Mouse (Mus musculus) CD4-positive, CD25-positive, alpha-beta regulatory T cell, adult 2 months (primary cell): ENCODE data around the gene Irf2bp2.

ENCODE experiments used
- DNase-seq: peaks from one replicate; pipeline ENCODE4 v3.0.0-alpha.2; 2012; ENCODE audit warnings: low read depth, low spot score

The Irf2bp2 gene

DNA sequence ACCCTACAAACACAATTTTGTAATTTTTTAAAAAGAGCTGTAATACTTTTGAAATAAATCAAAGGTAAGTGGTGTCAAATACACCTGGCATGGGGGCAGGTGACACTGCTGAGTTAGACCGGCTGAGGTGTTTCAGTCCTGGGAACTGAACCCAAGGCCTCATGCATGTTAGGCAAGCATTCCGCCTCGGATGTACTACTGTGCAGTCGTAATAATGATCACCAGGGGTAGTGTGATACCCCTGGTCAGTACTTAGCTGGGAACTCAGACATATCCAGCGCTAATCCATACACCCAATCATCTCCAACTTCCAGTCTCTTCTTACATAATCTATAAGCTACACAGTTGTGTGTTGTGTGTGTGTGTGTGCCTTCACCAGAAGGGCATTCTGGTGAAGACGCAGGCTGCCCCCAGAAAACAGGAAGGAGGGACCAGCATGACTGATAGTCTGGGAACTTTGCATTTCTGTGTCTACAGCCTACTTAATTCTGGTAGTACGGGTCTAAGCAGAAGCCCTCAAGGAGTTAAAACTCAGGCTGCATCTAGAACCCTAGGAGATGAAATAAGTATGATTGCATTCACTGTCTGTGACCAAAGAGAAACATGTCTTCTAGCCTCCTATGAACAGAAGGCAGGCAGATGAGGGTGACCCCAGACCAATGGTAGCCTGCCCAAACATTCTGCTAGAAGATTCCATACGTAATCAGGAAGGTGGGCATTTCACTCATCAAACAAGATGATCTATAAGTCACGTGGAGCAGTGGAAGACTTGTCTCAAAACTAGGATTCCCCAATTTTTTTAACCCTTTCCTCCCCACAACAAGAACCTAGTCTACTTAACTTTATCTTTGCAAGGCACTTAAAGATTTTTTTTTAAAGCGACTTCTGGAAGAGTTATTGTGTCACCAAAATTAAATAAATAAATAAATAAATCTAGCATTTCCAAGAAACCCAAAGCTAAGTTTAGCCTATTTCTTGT is 6.9 kb downstream of the Irf2bp2 start:
- DNase-seq = peak; percentile 32

DNA sequence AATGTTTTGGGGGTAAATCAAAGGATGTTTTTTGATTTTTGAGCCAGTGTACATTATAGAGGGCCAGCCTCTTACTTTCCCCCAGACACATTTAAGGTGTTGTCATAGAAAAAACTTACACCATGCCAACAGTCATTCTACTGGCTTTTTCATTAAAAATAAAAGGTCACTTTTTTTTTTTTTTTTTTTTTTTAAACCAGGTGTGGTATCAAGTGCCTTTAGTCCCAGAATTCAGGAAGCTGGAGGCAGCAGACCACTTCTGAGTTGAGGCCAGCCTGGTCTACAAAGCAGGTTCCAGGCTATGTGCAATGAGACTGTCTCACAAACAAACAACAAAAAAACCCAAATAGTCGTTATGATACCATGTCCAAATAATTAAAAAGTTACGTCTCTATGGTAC is 7.7 kb downstream of the Irf2bp2 start:
- DNase-seq = no peak

DNA sequence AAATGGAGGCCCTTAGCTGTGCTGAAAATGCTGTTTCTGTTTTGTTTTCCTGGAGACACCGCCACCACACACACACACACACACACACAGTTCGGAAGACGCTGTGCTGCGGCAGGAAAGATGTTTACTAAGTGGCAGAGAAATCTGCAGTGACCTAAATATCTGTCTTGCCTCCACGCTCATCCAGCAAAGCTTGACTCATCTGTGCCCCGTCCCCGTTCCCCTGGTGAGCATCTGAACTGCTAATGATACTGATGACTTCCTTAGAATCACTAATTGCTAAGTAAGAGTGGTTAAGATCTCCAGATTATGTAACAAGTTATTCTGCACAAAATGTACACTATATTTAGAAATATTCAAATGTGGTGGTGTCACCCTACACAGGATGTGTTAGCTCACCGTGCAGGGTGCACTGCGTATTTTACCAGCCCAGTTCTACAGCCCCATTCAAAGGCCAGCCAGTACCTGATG is 8.2 kb downstream of the Irf2bp2 start:
- DNase-seq = peak; percentile 83

DNA sequence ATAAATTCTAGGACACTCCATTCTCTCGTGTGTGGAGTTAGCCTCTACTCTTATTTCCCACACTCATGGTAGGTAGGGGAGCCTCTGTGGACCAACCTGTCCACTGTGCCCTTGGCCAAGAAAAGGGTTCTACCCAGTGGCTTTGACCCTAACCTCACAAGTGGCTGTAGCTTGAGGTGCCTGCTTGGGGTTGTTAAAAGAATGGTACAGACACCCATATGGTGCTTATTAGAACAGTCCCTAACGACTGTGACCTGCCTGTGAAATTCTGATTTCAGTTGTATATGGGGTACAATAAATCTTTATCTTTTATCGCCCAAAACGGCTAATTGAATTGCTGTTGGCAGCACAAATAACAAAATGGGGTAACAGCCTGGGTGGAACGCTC is 8.9 kb downstream of the Irf2bp2 start:
- no peak for DNase-seq

DNA sequence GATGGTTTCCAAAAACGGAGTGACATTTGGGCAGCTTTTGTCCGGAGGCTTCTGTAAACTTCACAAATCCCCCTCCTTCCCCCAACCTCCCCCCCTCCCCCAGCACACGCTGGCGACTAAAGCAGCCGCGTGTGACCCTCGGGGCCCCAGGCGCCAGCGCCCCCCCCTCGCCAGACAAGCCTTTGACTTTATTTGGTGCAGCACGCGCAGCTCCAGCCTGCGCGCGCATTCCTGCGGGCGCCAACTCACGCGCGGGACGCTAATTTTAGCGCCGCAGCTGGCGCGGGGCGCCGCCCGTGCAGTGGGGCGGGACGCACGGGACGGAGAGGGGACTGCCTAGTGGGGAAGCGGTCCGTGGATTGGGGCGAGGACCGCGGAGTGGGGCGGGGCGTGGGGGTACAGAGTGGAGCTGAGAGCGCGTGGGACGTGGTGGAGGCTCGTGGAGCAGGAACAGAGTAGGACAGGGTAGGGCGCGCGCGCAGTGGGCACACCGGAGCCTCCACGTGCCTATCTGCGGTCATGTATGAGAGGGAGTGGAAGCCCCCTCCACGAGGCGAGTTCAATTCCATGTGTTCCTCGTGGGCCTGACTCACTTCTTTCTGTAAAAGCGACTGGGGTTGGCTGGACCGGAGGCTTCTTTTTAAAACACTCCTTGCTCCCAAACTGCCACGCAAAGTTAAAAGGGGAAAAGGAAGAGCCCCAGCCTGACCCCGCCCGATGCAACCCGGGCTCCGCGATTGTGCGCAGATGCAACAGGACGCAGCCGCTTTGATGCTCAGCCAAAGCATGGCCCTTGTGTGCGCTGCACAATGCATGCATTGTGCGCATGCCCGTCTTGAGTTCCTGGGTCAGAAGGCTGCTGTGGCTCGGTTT is 9.6 kb downstream of the Irf2bp2 start:
- peak; percentile 87 for DNase-seq

DNA sequence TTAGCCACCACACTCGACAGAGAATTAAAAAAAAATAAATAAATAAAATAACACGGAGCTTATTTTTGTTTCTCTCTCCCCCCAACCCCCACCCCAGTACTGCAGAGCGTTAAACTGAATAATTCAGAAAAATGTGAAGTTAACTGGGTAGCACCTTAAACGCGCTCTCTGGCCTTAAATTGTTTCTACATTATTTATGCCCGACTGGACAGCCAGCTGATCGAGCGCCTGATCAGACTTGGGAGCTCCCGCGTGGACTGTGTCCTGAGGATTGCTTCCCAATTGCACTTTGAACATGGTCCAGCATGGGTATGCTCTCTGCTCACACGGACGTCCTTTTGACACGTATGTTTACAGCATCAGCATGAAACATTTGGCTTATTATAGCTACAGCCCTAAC is 10.3 kb downstream of the Irf2bp2 start:
- peak; percentile 31 for DNase-seq

DNA sequence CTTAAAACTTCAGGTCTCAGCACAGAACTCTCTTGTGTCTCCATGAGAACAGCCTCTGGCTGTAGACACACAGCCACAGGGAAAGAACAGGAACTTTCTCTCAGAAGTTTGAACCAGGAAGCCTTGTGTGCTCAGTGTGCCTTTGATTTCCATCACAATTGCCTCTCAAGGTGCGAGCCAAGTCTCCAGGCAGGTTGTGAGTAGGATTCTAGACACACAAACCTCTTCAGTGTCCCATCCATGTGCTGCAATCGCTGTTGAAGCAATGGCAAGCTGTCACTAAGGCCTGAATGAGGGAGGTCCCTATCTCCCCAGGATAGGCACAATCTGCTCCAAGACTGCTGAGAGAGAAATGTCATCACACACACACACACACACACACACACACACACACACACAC is 10.8 kb downstream of the Irf2bp2 start:
- no peak for DNase-seq

DNA sequence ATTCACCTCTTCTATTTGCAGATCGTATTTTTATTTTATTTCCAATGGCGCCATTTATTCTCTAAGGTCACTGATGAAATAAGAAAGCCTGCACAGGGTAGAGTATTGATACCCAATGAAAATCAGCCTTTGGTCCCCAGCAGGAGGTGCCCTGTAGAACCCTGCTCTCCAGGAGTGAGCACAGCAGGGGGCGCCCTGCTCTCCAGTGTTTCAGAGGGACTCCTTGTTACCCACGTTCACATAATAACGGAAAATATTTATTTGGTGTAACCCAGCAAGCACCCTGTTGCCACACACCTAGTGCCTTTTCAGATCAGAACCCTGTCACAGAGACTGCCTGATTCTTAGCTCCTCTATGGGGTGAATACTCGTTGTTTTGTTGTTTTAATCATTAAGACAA is 11.3 kb downstream of the Irf2bp2 start:
- DNase-seq = peak; percentile 93

DNA sequence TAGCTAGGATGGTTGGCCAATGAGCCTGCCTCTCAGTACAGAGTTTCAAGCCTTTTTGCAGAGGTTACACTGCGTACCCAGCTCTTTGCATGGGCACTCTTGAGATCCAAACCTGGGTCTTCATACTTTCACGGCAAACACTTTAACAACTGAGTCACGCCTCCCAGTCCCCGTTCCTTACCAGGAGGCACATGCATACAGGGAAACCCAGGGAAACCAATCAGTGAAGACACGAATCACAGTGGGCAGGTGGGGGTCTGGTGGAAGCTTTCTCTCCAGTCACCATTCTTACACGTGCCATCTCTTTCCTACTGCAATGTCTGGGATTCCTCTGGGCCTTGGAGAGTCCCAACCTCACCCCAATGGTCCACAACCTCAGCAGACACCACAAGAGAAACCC is 12.1 kb downstream of the Irf2bp2 start:
- no peak for DNase-seq

DNA sequence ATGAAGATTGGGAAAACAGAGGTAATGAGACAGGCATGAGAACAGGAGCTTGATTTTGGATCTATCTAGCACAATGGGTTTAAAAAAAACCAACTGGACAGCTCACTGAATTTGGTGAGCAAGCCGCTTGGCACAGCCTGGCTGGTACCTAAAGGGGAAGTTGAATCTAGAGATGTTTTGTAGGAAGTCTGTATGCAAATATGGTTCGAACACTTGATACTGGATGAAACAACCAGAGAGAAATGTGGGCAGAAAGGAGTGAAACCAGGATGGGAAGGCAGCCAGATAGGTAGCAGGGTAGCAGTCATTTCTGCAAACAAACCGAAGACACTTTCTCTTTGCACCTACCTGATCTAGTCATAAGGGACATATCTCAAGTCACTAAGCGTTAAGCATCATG is 13.0 kb downstream of the Irf2bp2 start:
- DNase-seq = no peak

DNA sequence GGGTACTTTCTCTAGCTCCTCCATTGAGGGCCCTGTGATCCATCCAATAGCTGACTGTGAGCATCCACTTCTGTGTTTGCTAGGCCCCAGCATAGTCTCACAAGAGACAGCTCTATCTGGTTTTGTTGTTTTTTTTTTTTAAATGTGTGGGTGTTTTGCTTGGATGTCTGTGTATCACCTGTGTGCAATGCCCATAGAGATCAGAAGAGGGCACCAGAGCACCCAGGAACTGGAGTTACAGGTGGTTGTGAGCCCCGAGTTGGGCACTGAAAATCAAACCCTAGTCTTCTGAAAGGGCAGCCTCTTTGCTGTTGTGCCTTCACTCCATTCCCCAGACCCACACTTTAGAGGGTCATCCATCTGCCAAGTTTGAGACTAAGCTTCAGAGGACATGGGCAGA is 13.7 kb downstream of the Irf2bp2 start:
- peak; percentile 51 for DNase-seq

DNA sequence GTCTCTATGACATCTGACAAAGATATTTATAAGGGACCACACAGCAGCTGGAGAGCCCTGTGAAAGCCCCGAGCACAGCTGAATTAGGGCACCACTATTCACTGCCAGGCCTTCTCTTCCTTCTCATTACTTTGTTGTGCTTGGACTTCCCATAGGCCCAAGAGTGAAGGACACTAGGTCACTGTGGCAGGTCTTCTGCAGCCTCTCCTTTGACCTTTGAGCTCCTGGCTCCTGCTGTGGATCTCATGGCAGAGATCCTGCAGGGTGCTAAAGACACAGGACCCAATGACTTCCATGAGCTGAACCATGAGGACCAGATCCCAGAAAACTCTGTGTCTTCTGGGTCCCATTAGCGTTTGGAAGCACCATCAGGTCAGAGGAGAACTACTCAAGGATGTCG is 15.1 kb downstream of the Irf2bp2 start:
- no peak for DNase-seq

DNA sequence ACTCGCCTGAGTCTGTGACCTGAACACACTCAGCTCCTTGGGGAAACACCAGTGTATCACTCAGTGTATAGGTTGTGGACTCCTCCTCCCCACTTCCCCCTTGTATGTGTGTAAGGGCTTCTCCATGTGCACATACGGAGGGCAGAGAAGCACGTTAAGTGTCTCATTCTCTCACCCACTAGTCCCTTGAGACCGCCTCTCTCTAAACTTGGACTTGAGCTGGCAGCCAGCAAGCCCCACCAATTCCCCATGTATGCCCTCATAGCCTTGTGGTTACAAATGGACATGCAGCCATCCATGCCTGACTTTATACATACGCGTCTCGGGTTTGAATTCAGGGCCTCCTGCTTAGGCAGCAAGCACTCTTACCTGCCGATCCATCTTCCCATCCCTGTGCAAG is 16.9 kb downstream of the Irf2bp2 start:
- no peak for DNase-seq

DNA sequence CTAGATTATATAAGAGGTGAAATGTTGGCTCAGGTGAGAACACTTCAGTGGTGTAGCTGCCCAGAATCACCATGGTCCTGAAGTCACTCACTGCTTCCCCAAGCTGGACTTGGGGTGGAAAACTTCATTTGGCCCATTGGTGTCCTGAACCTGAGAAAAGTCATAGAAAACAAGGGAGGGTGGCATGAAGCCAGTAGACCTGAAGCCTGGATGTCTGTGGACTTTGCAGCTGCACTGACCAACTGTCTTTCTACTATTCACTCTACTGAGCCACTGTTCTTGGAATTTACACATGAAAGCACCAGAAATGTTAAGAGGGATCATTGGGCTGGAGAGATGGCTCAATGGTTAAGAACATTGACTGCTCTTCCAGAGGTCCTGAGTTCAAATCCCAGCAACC is 17.7 kb downstream of the Irf2bp2 start:
- no peak for DNase-seq

DNA sequence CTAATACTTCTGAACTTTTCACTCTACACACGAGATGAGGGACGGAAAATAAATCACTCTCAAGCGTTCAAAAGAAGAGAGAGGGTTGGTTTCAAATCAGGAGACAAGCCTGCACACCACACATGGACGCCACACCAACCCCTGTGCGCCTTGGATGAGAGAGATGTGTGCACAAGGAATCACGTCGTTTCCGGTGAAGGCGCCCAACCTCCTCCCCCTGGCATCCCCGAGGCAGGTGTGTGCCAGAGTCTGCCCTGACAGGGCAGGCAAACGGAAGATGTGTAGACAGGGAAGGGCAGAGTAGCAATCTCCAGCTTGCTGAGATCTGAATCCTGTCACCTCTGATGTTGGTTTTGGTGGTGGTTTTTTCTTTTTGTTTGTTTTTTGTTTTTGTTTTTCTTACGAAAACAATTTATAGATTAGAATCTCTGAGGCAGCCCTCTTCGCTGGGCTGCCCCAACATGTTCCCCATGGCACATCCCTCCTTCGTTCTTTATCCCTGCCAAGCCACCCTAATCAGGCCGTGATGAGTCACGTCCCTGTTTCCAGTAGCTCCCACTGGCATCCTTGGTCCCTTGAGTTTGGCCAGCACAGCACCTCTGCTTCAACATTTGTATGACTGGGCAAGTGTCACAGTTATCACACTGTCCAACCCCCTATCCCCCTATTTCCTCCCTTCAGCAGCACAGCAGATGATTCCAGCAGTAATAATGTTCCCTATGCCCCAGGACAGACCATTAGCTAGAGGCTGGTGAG is 18.7 kb downstream of the Irf2bp2 start:
- DNase-seq = no peak

DNA sequence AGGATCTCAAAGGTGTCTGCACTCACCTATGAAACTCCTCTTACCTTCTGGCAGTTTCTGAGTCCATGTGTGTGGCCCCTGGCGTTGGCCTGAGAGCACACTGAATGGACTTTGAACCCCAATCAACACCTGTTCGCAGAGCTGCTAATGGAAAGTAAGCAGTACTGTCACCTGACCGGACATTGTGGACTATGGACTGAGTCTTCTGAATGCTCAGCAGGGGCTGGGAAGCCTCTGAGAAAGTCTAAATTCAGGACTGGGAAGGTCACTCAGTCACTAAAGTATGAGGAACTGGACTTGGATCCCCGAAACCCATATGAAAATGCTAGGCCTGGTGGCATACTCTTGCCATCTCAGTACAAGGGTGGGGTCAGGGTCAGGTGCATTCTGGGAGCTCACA is 19.9 kb downstream of the Irf2bp2 start:
- no peak for DNase-seq

DNA sequence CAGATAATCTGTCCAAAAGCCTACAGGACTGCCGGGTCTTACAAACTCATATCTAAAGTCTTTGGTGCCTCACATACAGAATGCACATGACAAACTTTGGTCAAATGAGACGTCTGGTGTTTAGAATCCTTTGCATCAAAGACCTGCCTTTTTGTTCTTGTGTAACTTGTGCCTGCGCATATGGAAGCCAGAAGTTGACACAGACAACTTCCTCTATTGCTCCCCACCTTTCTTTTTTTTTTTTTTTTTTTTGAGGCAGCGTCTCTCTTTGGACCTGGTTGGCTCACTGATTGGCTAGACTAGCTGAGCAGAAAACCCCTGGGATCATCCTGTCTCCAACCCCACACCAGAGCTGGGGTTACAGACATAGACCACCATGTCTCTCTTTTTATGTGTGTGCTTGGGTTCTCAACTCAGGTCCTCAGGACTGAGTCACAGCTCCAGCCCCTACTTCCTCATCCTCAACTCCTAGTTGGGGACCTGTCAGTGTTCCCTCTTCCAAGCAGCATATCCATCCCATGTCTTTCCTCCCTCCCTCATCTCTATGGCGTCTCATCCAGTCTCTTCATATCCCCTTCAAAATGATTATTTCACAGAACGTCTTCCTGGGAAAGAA is 20.6 kb downstream of the Irf2bp2 start:
- no peak for DNase-seq

DNA sequence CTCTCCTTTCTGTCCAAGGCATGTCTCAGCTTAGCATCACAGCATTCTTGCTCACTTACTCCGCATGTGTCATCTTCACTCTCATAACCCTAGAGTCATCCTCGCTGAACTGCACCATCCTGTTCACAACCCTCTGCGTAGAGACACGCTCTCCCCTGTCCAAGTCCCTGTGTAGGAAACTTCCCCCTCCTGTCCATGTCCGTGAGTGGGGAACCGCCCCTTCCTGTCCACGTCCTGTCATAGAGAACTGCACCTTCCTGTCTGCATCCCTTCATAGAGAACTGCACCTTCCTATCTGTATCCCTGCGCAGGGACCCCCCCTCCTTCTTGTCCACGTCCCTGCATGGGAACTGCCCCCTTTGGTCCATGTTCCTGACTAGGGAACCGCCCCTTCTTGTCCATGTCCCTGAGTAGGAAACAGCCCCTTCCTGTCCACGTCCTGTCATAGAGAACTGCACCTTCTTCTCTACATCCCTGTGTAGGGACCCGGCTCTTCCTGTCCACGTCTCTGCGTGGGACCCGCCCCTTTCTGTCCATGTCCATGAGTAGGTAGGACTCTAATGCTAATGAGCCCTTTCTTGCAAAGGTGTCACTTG is 22.6 kb downstream of the Irf2bp2 start:
- peak; percentile 24 for DNase-seq

DNA sequence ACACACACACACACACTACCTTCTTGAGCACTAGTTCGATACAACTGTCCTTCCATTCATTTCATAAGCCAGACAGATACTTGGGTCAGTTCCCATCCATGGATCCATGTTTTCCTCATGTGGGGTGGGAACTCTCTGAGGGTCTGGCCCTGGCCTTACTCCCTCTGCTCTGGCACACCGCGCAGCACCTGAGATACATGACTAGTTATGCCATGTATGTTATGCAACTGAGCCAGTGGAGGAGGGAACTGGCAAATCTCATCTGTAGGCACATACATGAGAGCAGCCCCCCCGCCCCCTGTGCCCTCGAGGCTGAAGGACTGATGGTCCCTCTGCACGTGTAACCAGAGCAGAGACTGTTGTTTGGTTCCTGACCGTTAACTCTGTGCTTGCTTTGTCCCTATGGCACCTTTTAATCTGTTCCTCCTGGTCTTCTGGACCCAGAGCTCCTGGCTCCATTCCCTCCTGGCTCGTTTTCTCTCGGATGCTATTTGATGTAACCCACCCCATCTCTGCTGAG is 23.2 kb downstream of the Irf2bp2 start:
- no peak for DNase-seq

DNA sequence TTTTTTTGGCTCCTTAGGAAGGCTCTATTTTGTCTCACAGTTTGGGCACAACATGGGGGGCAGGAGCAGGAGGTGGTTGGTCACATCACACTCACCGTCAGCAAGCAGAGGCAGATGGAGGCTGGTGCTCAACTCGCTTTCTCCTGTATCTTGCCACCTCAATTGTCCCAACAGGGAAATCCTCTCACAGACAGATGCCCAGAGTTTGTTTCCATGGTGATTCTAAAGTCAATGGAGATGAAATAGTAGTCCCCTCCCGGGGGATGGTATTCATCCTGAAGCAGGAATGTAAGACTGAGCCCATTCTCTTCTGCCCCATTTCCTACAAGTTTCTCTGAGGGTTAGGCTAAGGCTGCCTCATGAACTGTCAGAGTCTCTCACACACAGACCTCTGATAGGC is 23.7 kb downstream of the Irf2bp2 start:
- DNase-seq = no peak

DNA sequence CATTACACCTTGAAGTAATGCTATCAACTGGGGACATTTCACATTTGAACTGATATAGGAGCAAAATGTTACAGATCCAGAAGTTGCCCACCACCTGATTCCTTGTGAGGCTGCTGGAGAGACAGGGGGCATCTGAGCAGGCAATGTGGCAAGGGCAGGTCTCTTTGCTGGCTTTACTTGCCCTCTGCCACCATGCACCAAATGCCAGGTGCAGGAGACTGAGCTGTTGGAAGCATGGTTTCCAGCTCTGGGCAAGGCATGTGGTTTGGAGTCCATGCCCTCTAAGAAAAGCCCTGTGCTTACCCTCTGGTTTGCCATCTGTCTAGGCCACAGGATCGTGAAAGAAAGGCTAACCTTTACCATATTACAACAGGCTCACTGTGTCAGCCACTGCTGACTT is 24.1 kb downstream of the Irf2bp2 start:
- DNase-seq = no peak
